10 mouse cellular contexts compared by ENCODE assay signal in genomic region chr12:80759713-80760395, GRCm38 (mm10). TPM values are rescaled to one million over a fixed set of nuclear protein-coding genes. Genes with fewer than 3 reads are reported as not detected.
DNase-seq lines count a peak whose midpoint lies in the region; ATAC-seq lines count a peak whose summit lies in the region.
"Had no signal": no experiment of that assay in that cellular context is flagged by ENCODE, and none has a peak within 500 bp of the region (broad histone marks: within the 10 kb centered on the region; RNA-seq: fewer than 3 reads in every experiment).

No protein-coding gene starts in this region.

- no peaks in the 10 kb centered on the region for H3K36me3 ChIP-seq in heart, embryonic 11.5 days (ENCODE audit: control insufficient read depth, insufficient read depth, low read length)
- H3K36me3 ChIP-seq in forebrain, embryonic 14.5 days (ENCODE audit: control insufficient read depth, insufficient read depth, low read length): peaks cover 42% of the 10 kb centered on the region
- peaks cover 44% of the 10 kb centered on the region for H3K36me3 ChIP-seq in midbrain, embryonic 10.5 days

- H3K9ac ChIP-seq in heart, embryonic 11.5 days (ENCODE audit: low read depth, low read length): peak overlapping the region; percentile 43; the same call in 1 of the 2 replicates
- peak overlapping the region; percentile 84 for H3K9ac ChIP-seq in forebrain, embryonic 14.5 days (ENCODE audit: low read length)

- no peak for DNase-seq in heart, adult 9 months (ENCODE audit: low spot score in 2 of 2)
- DNase-seq in forebrain, embryonic 14.5 days (ENCODE audit: low spot score): peak; percentile 90
- DNase-seq in kidney, postnatal 4 days: peak; percentile 25 to 27
- peak; percentile 86 for DNase-seq in midbrain, embryonic 10.5 days (ENCODE audit: low spot score)
- no peak for DNase-seq in yolk sac, embryonic 10.5 days (ENCODE audit: low spot score)

- peaks cover 64% of the 10 kb centered on the region for H3K27me3 ChIP-seq in heart, embryonic 11.5 days (ENCODE audit: control insufficient read depth, insufficient read depth, low read length)
- no peaks in the 10 kb centered on the region for H3K27me3 ChIP-seq in forebrain, embryonic 14.5 days (replicated peaks; ENCODE audit: control insufficient read depth, insufficient read depth, low read length)
- H3K27me3 ChIP-seq in midbrain, embryonic 10.5 days (ENCODE audit: low read depth, poor library complexity, severe bottlenecking): peaks cover 47% of the 10 kb centered on the region

- H3K4me3 ChIP-seq in heart, embryonic 11.5 days (ENCODE audit: low read depth, low read length): peak overlapping the region; percentile 53
- peak overlapping the region; percentile 24; the same call in 1 of the 2 replicates for H3K4me3 ChIP-seq in brown adipose tissue, adult 24 weeks (ENCODE audit: insufficient read depth, low read depth, low read length)
- peak overlapping the region; percentile 57 for H3K4me3 ChIP-seq in forebrain, embryonic 14.5 days (ENCODE audit: low read depth, low read length)
- H3K4me3 ChIP-seq in midbrain, embryonic 10.5 days: peak overlapping the region; percentile 75
- H3K4me3 ChIP-seq: erythroblast, embryonic 14.5 days had no signal

- no peak overlapping the region for H3K27ac ChIP-seq in heart, embryonic 11.5 days (ENCODE audit: low read depth, low read length)
- no peak overlapping the region for H3K27ac ChIP-seq in brown adipose tissue, adult 24 weeks (replicated peaks; ENCODE audit: low read depth, low read length)
- peak overlapping the region; percentile 98 for H3K27ac ChIP-seq in forebrain, embryonic 14.5 days (ENCODE audit: low read depth, low read length)
- peak overlapping the region; percentile 99 for H3K27ac ChIP-seq in midbrain, embryonic 10.5 days (replicated peaks)

- no peaks in the 10 kb centered on the region for H3K9me3 ChIP-seq in heart, embryonic 11.5 days (replicated peaks; ENCODE audit: control insufficient read depth, low read length)
- peaks cover 38% of the 10 kb centered on the region for H3K9me3 ChIP-seq in forebrain, embryonic 14.5 days (replicated peaks; ENCODE audit: control insufficient read depth, low read length)
- peaks cover 44% of the 10 kb centered on the region for H3K9me3 ChIP-seq in midbrain, embryonic 10.5 days (replicated peaks)

- 1% methylated on average over 22 of the region's 22 CpGs for WGBS in heart, embryonic 11.5 days (ENCODE audit: insufficient replicate concordance)
- under 1% methylated on average over 22 of the region's 22 CpGs for WGBS in forebrain, embryonic 14.5 days
- under 1% methylated on average over 22 of the region's 22 CpGs for WGBS in midbrain, embryonic 10.5 days

- H3K4me1 ChIP-seq in heart, embryonic 11.5 days (ENCODE audit: control insufficient read depth, insufficient read depth, low read length): peaks cover 22% of the 10 kb centered on the region
- peaks cover 2% of the 10 kb centered on the region for H3K4me1 ChIP-seq in brown adipose tissue, adult 24 weeks (ENCODE audit: control insufficient read depth, insufficient read depth, insufficient read length, low read length)
- H3K4me1 ChIP-seq in forebrain, embryonic 14.5 days (ENCODE audit: control insufficient read depth, insufficient read depth, low read length): peaks cover 5% of the 10 kb centered on the region
- peaks cover 32% of the 10 kb centered on the region for H3K4me1 ChIP-seq in midbrain, embryonic 10.5 days

- no peak for ATAC-seq in heart, embryonic 11.5 days (replicated peaks; ENCODE audit: insufficient number of reproducible peaks, low FRiP score, low TSS enrichment)
- ATAC-seq in forebrain, embryonic 14.5 days: peak; percentile 69
- ATAC-seq in monocyte, adult 5-6 weeks (replicated peaks; ENCODE audit: insufficient number of reproducible peaks, low FRiP score, low TSS enrichment, poor library complexity, severe bottlenecking): no peak

- peak overlapping the region; percentile 88 for H3K4me2 ChIP-seq in heart, embryonic 11.5 days
- peak overlapping the region; percentile 66 for H3K4me2 ChIP-seq in forebrain, embryonic 14.5 days (ENCODE audit: low read length)

RNA-seq across cellular contexts. Expression of gene Ccdc177, which starts 0.6 kb away (rescaled TPM):
- polyA plus RNA-seq in heart, embryonic 11.5 days (2014; fragmentation: Nextera tagmentation; extraction: Ambion mirVana): 0.04 TPM in 1 of 2 replicates, not detected in the other
- polyA plus RNA-seq in brown adipose tissue, adult 24 weeks (2012; ENCODE audit: insufficient read depth, insufficient read length, missing spikeins): not detected in 2 replicates
- 6.3 and 6.7 TPM in 2 replicates for polyA plus RNA-seq in forebrain, embryonic 14.5 days (2014; fragmentation: Nextera tagmentation; extraction: Ambion mirVana)
- 2.0 and 2.2 TPM in 2 replicates for polyA plus RNA-seq in midbrain, embryonic 10.5 days (2016; fragmentation: Nextera tagmentation; extraction: Ambion mirVana)
- total RNA-seq in monocyte, adult 5-6 weeks (2017): not detected in 3 replicates
- polyA plus RNA-seq: C2C12; erythroblast, embryonic 14.5 days had no signal

RNA-seq across cellular contexts. Expression of gene Susd6, which starts 30.5 kb away (rescaled TPM):
- polyA plus RNA-seq in heart, embryonic 11.5 days (2014; fragmentation: Nextera tagmentation; extraction: Ambion mirVana): 17.7 and 20.4 TPM in 2 replicates
- 12.1 and 13.8 TPM in 2 replicates for polyA plus RNA-seq in brown adipose tissue, adult 24 weeks (2012; ENCODE audit: insufficient read depth, insufficient read length, missing spikeins)
- 11.7 and 13.4 TPM in 2 replicates for polyA plus RNA-seq in forebrain, embryonic 14.5 days (2014; fragmentation: Nextera tagmentation; extraction: Ambion mirVana)
- polyA plus RNA-seq in midbrain, embryonic 10.5 days (2016; fragmentation: Nextera tagmentation; extraction: Ambion mirVana): 13.9 and 16.6 TPM in 2 replicates
- total RNA-seq in monocyte, adult 5-6 weeks (2017): 49.0 to 81.1 TPM (median 52.5 TPM) in 3 replicates

Comparison
In these comparisons a context has a peak if more than half of its experiments do, and no peak if none do; other contexts are left out.
1. H3K27ac ChIP-seq: peak in forebrain, embryonic 14.5 days (single experiment) and midbrain, embryonic 10.5 days (single experiment); none in heart, embryonic 11.5 days (single experiment) and brown adipose tissue, adult 24 weeks (single experiment).
2. H3K4me3 ChIP-seq: peak in every context shown above with its lines; median percentile 75 in midbrain, embryonic 10.5 days; 57 in forebrain, embryonic 14.5 days; 53 in heart, embryonic 11.5 days; 24 in brown adipose tissue, adult 24 weeks.
3. DNase-seq: peak in forebrain, embryonic 14.5 days (single experiment), kidney, postnatal 4 days (2 of 2) and midbrain, embryonic 10.5 days (single experiment); none in heart, adult 9 months (0 of 2) and yolk sac, embryonic 10.5 days (single experiment).